Mouse (Mus musculus): ENCODE data around the gene Vwc2. TPM values are rescaled to one million over a fixed set of nuclear protein-coding genes. Genes with fewer than 3 reads are reported as not detected.

Vwc2 gene
- total RNA-seq (2023) = not detected

DNA sequence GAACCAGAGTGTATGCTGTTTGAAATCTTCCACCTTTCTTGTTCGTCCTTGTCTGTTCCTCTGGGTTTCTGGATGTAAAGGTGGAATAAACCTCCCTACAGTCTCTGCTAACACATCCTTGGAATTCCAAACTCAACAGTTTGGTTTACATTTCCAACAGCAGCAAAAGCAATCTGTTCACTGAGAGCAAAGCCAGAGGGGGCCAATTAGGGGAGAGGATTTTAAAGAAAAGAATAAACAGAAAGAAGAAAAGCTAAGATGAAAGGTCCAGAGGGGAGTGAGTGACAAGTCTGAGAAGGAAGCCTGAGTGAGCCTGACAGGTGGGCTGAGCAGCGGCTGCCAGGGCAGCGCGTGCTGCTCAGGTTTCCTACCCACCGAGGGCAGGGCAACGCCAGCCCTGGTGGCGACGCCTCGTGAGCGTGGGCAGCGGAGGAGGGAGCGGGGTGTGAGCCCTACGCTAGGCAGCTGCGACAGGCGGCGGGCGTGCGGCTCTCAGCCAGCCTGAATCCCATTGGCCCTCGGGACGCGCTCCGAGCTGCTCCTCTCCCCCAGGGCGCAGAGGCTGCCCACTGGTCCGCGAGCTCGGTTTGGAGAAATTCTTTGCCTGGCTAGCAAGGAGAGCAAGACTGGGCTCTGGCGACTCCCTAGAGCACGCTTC, at the start of gene Vwc2:
Gene Vwc2 (plus strand): TSS at position 648 of the 658 bp plus-strand sequence.

All from monocyte, adult 59 days (primary cell).